Mouse (Mus musculus) midbrain, embryonic 16.5 days (tissue): Measurements from ENCODE around the gene Ggt7. TPM values are rescaled to one million over a fixed set of nuclear protein-coding genes. Genes with fewer than 3 reads are reported as not detected.

Experiments used
- ATAC-seq: fragments of 200-750 bp; cut with Nextera tagmentation; 2 replicates; pipeline ENCODE4 v1.8.0; 2017; ENCODE audit warnings: moderate TSS enrichment
- H3K27ac ChIP-seq: fragments of 300-500 bp; sonication (generic); 2 replicates; pipeline ENCODE4 v1.5.1; 2014; ENCODE audit warnings: mild to moderate bottlenecking, low read length, mixed read lengths
- H3K27me3 ChIP-seq: fragments of 300-500 bp; sonication (generic); 2 replicates; pipeline ENCODE4 v1.6.1; 2014; ENCODE audit warnings: low read depth, low read length, mixed read lengths; ENCODE audit not compliant: control insufficient read depth, insufficient read depth
- H3K36me3 ChIP-seq: fragments of 300-500 bp; sonication (generic); 2 replicates; pipeline ENCODE4 v1.6.1; 2014; ENCODE audit warnings: mild to moderate bottlenecking, low read length, moderate library complexity, mixed read lengths; ENCODE audit not compliant: control insufficient read depth, insufficient read depth
- H3K4me1 ChIP-seq: fragments of 300-500 bp; sonication (generic); 2 replicates; pipeline ENCODE4 v1.6.1; 2014; ENCODE audit warnings: mild to moderate bottlenecking, low read length, mixed read lengths; ENCODE audit not compliant: control insufficient read depth, insufficient read depth
- H3K4me2 ChIP-seq: fragments of 300-500 bp; sonication (generic); 2 replicates; pipeline ENCODE4 v1.6.1; 2014; ENCODE audit warnings: mild to moderate bottlenecking, low read length, mixed read lengths
- H3K4me3 ChIP-seq: fragments of 300-500 bp; sonication (generic); 2 replicates; pipeline ENCODE4 v1.5.1; 2014; ENCODE audit warnings: low read depth, mild to moderate bottlenecking, low read length, moderate library complexity, mixed read lengths
- H3K9ac ChIP-seq: fragments of 300-500 bp; sonication (generic); 2 replicates; pipeline ENCODE4 v1.6.1; 2014; ENCODE audit warnings: low read depth, low read length, mixed read lengths
- H3K9me3 ChIP-seq: fragments of 300-500 bp; sonication (generic); replicated peaks from 2 replicates; pipeline ENCODE4 v1.6.1; 2014; ENCODE audit warnings: mild to moderate bottlenecking, low read length, mixed read lengths; ENCODE audit not compliant: control insufficient read depth, poor library complexity, severe bottlenecking
- WGBS: fragments of 180-500 bp; shearing (Covaris S2); extraction: QIAGEN DNeasy Blood & Tissue Kit; methylation state at CpG from one replicate; pipeline ENCODE4 v1.1.7; 2014; 5-methylcytosine and 5-hydroxymethylcytosine counted together
- polyA plus RNA-seq: library from polyadenylated mRNA; unstranded; fragments of >200 nt; fragmentation: Nextera tagmentation; extraction: Ambion mirVana; gene quantifications from 2 replicates; pipeline ENCODE4 v1.2.1, GENCODE M21; 2015

Gene Ggt7
- polyA plus RNA-seq, 1 experiment from 2014 or later, result 83.3 TPM

GRCm38 (mm10) chr2:155443446-155443845 lies 74.6 kb downstream of the Ggt7 start:
- Histone ChIP-seq H3K4me2 (no peak overlapping the region), H3K36me3 (no peaks in the 10 kb centered on the region), H3K9me3 (no peaks in the 10 kb centered on the region), H3K9ac (no peak overlapping the region), H3K4me1 (no peaks in the 10 kb centered on the region), H3K4me3 (no peak overlapping the region), H3K27me3 (no peaks in the 10 kb centered on the region), H3K27ac (no peak overlapping the region)
- no peak for ATAC-seq
- WGBS, result 44% methylated on average over 2 of the region's 2 CpGs

DNA sequence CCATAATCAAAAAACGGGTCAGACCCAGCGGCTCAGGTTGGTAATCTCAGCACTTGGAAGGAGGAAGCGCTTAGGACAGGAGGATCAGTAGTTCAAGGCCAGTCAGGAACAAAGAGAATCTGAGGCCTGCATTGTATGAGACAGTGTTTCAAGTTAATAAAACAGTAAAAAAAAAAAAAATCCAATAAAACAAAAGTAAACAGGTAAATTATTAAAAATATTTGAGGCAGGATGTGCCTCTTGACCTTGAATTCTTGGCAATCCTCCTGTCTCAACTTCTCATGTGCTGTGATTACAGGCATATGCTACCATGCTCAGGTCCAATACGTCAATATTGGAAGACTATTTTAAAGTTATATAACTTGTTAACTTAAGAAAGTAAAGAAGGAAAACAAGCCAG lies 75.1 kb downstream of the Ggt7 start:
- Histone ChIP-seq H3K27me3 (no peaks in the 10 kb centered on the region), H3K36me3 (no peaks in the 10 kb centered on the region), H3K9me3 (no peaks in the 10 kb centered on the region), H3K9ac (no peak overlapping the region), H3K4me3 (no peak overlapping the region), H3K4me2 (no peak overlapping the region), H3K4me1 (no peaks in the 10 kb centered on the region), H3K27ac (no peak overlapping the region)
- ATAC-seq, result no peak
- WGBS, result 92% methylated on average over 4 of the region's 4 CpGs

Other genes starting within 250 kb of the Ggt7 start
- gene Map1lc3a, start 241.9 kb downstream of the Ggt7 start, polyA plus RNA-seq, result 537 and 612 TPM in 2 replicates
- 64.7 and 65.0 TPM in 2 replicates for gene Pigu, start 160.8 kb downstream of the Ggt7 start, polyA plus RNA-seq
- gene Trp53inp2, start 137.2 kb downstream of the Ggt7 start, polyA plus RNA-seq, result 93.1 and 100 TPM in 2 replicates
- 22.7 and 26.6 TPM in 2 replicates for gene Ncoa6, start 44.3 kb downstream of the Ggt7 start, polyA plus RNA-seq
- 23.9 TPM in 2 replicates for gene Acss2, start 289 bp downstream of the Ggt7 start, polyA plus RNA-seq
- 13.6 and 15.1 TPM in 2 replicates for gene Gss, start 74.6 kb upstream of the Ggt7 start, polyA plus RNA-seq
- gene Myh7b, start 93.0 kb upstream of the Ggt7 start, polyA plus RNA-seq, result 0.80 and 1.0 TPM in 2 replicates
- gene Trpc4ap, start 174.1 kb upstream of the Ggt7 start, polyA plus RNA-seq, result 152 and 157 TPM in 2 replicates
- 46.3 and 49.6 TPM in 2 replicates for gene Edem2, start 211.2 kb upstream of the Ggt7 start, polyA plus RNA-seq
- not detected in 2 replicates for gene Gm17581, start 217.6 kb upstream of the Ggt7 start, polyA plus RNA-seq
- 2.4 and 2.8 TPM in 2 replicates for gene Procr, start 232.9 kb upstream of the Ggt7 start, polyA plus RNA-seq